Mouse (Mus musculus): ENCODE results near the gene Prkaca. TPM values are rescaled to one million over a fixed set of nuclear protein-coding genes. Genes with fewer than 3 reads are reported as not detected.

The Prkaca gene
- 2.1 TPM for polyA plus RNA-seq (2017; shearing (Covaris generic))

DNA sequence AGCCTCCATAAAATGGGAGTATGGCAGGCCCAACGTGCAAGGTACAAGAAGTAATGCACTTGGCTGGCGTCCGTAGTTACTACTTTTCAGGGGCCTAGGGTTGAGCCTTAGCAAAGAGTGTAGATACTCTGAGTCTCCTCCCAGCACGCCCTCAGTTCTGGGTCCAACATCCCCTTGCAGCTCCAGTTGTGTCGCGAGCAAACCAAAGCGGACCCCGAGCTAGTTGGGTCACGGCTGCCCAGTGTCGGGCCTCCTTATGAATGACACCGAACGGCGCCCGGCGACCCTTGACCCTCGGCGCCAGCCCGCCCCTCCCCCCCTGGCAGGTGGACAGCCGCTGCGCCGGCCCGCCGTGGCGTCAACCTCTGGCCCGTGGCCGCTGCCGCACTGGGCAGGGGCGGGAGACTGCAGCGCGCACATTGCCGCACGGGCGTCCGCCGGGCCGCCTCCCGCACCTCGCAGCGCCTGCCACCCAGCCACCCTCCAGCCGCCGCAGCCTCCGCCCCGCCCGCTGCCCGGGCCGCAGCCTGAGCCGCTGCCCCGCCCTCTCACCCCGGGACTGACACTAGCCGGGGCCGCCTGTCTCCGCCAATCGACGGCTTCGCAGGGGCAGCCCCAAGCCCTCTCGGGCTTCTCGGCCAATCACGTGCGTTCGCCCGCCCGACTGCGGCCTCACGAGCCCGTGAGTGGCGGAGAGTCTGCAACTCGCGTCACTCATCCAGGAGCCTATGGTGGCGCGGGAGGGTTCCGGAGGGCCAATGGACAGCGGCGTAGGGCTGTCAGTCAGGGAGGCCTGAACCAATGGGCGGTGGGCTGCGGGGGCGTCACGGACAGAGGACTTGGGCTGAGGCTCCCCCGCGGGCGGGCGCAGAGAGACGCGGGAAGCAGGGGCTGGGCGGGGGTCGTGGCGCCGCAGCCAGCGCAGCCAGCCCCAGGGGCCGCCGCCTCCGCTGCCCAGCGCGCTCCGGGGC, at the start of gene Prkaca:
TSS of gene Prkaca (plus strand) at position 844 of the 971 bp plus-strand sequence.

DNA sequence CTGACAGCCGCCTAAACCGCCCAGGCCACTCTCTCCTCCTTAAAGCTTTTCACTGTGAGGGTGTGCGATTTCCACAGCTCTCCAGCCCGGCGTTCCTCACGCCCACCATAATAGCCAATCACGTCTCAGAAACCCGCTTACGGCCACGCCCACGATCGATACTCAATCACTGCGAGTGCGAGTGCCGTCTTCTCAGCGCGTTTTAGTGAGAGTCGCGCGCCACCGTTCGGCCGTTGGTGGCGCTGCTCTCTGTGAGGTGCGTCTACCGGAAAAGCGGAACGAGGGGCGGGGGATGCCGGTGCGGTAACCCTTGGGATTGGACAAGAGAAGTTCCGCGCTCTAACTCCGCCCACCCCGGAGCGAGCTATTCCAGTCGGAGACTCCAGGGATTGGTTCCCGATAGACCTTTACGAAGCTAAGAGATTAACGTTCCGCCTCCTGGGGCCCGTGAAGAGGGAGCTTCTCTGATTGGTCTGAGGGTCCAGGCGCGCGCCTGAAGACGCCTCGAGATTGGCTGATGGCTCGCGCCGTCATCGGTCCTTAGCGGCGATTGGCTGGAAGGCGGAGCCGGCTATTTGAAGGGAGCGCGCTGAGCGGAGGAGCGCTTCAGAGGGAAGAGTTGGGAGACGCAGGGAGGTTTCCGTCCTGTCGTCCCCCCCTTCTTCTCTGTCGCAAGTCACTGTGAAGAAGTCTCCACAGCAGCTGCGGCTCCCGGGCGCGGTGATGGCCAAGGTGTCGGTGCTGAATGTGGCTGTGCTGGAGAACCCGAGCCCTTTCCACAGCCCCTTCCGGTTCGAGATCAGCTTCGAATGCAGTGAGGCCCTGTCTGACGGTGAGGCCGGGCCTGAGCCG, 17.5 kb upstream of the Prkaca start, which contains the start of the genes Gm10644 and Asf1b:
TSS of gene Gm10644 (minus strand) at position 100 of the 852 bp plus-strand sequence.
TSS of gene Asf1b (plus strand) at position 402 of the 852 bp plus-strand sequence.

DNA sequence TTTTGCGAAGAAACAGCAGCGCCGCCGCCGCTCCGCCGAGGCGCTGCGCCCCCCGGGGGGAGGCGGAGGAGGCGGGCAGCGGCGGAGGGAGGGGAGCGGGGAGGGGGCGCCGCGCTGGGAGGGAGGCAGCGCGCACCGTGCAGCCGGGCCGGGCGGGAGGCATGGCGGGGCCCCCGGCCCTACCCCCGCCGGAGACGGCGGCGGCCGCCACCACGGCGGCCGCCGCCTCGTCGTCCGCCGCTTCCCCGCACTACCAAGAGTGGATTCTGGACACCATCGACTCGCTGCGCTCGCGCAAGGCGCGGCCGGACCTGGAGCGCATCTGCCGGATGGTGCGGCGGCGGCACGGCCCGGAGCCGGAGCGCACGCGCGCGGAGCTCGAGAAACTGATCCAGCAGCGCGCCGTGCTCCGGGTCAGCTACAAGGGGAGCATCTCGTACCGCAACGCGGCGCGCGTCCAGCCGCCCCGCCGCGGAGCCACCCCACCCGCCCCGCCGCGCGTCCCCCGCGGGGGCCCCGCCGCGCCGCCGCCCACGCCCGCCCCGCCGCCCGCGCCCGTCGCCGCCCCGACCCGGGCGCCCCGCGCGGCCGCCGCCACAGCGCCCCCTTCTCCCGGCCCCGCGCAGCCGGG, 24.8 kb downstream of the Prkaca start, which contains the start of gene Samd1:
TSS of gene Samd1 (plus strand) at position 162 of the 631 bp plus-strand sequence.

DNA sequence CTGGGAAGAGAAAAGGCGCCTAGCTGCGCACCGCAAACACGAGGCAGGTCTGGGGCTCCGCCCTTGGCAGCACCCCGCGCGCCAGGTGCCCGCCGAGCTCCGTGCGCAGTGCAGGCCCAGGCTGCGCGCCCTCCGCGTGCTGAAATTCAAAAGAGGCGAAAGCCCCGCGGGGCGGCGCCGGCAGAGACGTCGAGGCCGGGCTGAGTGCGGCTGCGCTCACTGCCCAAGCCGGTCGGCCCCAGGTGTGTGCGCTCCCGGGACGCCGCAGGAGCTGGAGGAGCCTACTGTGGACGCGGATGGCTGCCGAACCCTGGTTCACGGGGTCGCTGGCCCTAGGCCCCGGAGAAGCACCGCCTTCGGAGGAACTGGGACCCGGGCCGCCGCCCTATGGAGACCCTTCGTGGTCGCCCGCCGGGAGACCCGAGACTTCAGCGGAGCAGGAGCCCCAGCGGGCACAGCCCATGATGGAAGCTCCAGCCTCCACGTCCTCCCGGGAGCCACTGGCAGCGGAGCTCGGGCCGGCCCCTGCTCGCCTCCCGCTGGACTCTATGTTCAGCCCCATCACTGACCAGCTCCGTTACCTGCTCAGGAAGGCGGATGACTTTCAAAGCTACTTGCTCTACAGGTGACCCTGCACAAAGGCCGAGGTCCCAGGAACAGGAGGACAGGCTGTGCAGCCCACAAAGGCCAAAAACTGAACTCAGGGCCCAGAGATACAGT, 28.6 kb downstream of the Prkaca start, which contains the start of gene 1700067K01Rik:
TSS of gene 1700067K01Rik (plus strand) at position 222 of the 720 bp plus-strand sequence.

DNA sequence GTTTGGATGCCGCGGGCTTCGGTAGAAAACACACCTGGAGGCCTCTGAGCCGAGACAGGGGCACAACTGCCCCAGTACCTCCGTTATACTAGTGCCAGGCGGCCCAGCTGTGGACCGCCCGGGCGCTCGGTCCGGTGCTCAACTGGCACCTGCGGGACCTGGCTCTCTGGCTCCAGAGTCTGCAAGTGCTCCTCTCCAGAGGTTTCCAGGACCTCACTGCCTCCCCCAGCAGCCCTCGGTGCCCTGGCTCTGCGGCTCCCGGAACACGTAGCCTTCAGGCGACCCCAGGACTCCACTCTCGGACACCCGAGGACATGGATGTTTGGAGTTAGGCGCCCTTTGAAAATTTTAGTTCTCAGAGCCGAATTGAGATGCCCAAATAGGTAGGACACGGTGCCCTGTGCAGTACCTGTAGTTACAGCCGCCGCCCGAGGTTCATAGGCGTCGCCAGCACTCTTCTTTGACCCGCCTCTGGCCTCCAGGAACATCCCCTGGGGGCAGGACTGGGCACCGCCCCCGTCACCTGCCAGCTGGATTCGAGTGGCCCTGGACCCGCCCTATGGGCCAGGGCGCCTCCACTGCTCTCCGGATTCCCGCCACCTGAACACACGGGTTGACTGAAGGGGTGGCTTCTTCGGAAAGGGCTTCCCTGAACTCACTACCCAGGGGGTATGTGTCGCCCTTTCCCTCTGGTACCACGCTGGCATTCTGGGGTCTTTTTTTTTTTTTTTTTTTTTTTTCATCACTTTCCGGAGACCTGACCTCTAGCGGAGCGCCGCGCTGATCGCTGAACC, 39.1 kb downstream of the Prkaca start, which contains the start of gene 2210011C24Rik:
TSS of gene 2210011C24Rik (minus strand) at position 467 of the 794 bp plus-strand sequence.

DNA sequence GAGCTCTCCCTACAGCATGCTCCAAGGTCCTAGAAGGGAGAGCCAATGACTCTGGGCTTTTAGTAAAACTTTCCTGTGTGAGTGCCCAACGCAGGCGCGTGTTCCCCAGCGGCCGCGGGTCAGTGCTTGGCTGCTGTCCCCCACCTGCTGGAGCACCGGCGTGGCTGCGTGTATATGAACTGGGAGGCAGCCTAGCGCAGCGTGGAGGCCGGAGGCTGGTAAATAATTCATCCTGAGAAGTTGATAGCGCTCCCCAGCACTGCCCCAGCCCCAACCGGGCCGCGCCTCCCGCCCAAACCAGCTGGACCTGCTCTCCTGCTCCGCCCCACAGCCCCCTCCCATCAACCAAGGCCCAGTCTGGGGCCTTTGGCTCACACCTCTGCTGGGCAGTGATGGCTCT, 48.3 kb downstream of the Prkaca start, which contains the start of gene Palm3:
TSS of gene Palm3 (plus strand) at position 376 of the 400 bp plus-strand sequence.

DNA sequence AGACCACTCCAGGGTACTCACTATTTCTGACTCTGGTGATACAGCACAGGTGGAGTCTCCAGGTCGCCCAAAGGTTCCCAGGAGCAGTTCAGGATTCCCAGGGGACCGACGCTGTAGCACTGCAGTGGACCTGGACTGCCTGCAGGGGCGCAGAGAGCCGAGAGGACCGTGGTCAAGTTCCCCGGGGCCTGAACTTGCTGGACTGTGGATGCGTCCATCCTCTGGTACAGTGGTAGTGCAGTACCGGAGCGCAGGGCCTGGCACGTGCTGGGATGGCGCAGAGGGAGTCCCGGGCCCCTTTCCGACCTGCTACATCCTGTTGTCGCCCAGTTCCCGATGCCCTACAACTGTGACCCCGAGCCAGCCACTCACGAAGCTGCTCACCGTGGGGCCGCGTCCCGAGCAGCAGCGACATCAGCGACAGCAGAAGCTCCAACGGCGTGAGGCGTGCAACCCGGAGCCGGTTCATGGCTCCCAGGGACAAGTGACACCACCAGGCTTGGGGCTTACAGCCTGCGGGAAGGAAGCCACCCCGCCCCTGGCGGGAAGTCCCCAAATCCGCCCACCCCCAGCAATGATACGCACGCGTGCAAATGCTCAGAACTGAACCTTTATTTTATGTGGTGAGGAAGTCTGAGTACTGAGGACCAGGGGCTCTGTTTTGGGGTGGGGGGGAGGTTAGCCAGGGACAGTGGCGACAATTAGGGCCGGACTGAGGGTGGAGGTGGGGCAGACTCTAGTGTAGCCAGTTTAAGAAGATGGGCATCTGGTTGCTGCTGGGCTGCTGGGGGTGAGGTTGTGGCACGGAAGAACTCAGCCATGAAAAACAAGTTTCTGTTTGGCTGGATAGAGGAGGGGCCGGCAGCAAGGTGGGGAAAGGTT, 69.5 kb downstream of the Prkaca start, which contains the start of gene Il27ra:
TSS of gene Il27ra (minus strand) at position 524 of the 882 bp plus-strand sequence.

DNA sequence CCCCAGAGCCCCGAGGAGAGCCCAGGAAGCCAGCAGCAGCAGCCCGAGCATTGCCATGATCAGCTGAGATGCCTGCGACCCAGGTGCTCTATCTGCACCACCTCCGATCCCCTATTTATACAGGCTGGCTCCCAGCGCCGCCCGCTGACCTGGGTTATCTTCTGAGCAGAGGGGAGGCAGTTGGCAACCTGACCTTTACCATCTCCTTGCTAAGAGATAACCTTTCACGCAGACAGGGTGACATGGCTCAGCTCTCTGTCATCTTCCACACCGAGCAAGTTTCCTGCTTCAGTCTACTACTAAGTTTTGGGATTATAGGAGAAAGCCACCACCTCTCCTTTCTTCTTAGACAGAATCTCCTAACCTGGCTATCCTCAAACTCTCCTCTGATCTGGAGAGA, 72.1 kb downstream of the Prkaca start, which contains the start of gene Rln3:
TSS of gene Rln3 (minus strand) at position 101 of the 400 bp plus-strand sequence.

Other genes starting within 250 kb of the Prkaca start
- gene Adgre5, start 231.7 kb upstream of the Prkaca start, polyA plus RNA-seq (2017; shearing (Covaris generic)) = 601 TPM
- 4.2 TPM for gene Adgrl1, start 72.9 kb upstream of the Prkaca start, polyA plus RNA-seq (2017; shearing (Covaris generic))
- 0.37 TPM for gene Gm10644, start 17.8 kb upstream of the Prkaca start, polyA plus RNA-seq (2017; shearing (Covaris generic))
- 18.7 TPM for gene Asf1b, start 17.5 kb upstream of the Prkaca start, polyA plus RNA-seq (2017; shearing (Covaris generic))
- gene Samd1, start 24.7 kb downstream of the Prkaca start, polyA plus RNA-seq (2017; shearing (Covaris generic)) = 2.9 TPM
- gene 1700067K01Rik, start 28.5 kb downstream of the Prkaca start, polyA plus RNA-seq (2017; shearing (Covaris generic)) = 0.82 TPM
- gene 2210011C24Rik, start 39.2 kb downstream of the Prkaca start, polyA plus RNA-seq (2017; shearing (Covaris generic)) = 0.38 TPM
- 4.0 TPM for gene Palm3, start 48.5 kb downstream of the Prkaca start, polyA plus RNA-seq (2017; shearing (Covaris generic))
- 415 TPM for gene Il27ra, start 69.6 kb downstream of the Prkaca start, polyA plus RNA-seq (2017; shearing (Covaris generic))
- 132 TPM for gene Rln3, start 72.0 kb downstream of the Prkaca start, polyA plus RNA-seq (2017; shearing (Covaris generic))
- 0.98 TPM for gene Gm10643, start 92.1 kb downstream of the Prkaca start, polyA plus RNA-seq (2017; shearing (Covaris generic))
- 28.6 TPM for gene Rfx1, start 93.8 kb downstream of the Prkaca start, polyA plus RNA-seq (2017; shearing (Covaris generic))
- gene Dcaf15, start 131.8 kb downstream of the Prkaca start, polyA plus RNA-seq (2017; shearing (Covaris generic)) = 30.2 TPM
- gene Podnl1, start 153.0 kb downstream of the Prkaca start, polyA plus RNA-seq (2017; shearing (Covaris generic)) = 9.3 TPM
- gene Cc2d1a, start 174.9 kb downstream of the Prkaca start, polyA plus RNA-seq (2017; shearing (Covaris generic)) = 59.6 TPM
- gene 4930432K21Rik, start 175.0 kb downstream of the Prkaca start, polyA plus RNA-seq (2017; shearing (Covaris generic)) = 3.3 TPM
- gene Nanos3, start 212.2 kb downstream of the Prkaca start, polyA plus RNA-seq (2017; shearing (Covaris generic)) = not detected

Data from CD4-positive, CD25-positive, alpha-beta regulatory T cell, adult 9 weeks (primary cell).